Mouse (Mus musculus) neural tube, embryonic 15.5 days (tissue): ENCODE measurements around the gene Kif19a. TPM values are rescaled to one million over a fixed set of nuclear protein-coding genes. Genes with fewer than 3 reads are reported as not detected.

Experiments used
- ATAC-seq: fragments of 200-750 bp; cut with Nextera tagmentation; 2 replicates; pipeline ENCODE4 v1.8.0; 2017; ENCODE audit warnings: mild to moderate bottlenecking, moderate TSS enrichment, moderate library complexity; ENCODE audit not compliant: low FRiP score
- H3K27ac ChIP-seq: fragments of 300-500 bp; sonication (generic); replicated peaks from 2 replicates; pipeline ENCODE4 v1.5.1; 2015; ENCODE audit warnings: mild to moderate bottlenecking, inconsistent platforms
- H3K27me3 ChIP-seq: fragments of 300-500 bp; sonication (generic); replicated peaks from 2 replicates; pipeline ENCODE4 v1.6.1; 2015; ENCODE audit warnings: inconsistent platforms
- H3K36me3 ChIP-seq: fragments of 300-500 bp; sonication (generic); 2 replicates; pipeline ENCODE4 v1.6.1; 2015; ENCODE audit warnings: inconsistent platforms
- H3K4me1 ChIP-seq: fragments of 300-500 bp; sonication (generic); 2 replicates; pipeline ENCODE4 v1.6.1; 2015; ENCODE audit warnings: inconsistent platforms
- H3K4me2 ChIP-seq: fragments of 300-500 bp; sonication (generic); 2 replicates; pipeline ENCODE4 v1.6.1; 2015; ENCODE audit warnings: inconsistent platforms, mild to moderate bottlenecking, moderate library complexity
- H3K4me3 ChIP-seq: fragments of 300-500 bp; sonication (generic); replicated peaks from 2 replicates; pipeline ENCODE4 v1.5.1; 2015; ENCODE audit warnings: mild to moderate bottlenecking, inconsistent platforms
- H3K9ac ChIP-seq: fragments of 300-500 bp; sonication (generic); replicated peaks from 2 replicates; pipeline ENCODE4 v1.6.1; 2015; ENCODE audit warnings: mild to moderate bottlenecking, inconsistent platforms
- H3K9me3 ChIP-seq: fragments of 300-500 bp; sonication (generic); replicated peaks from 2 replicates; pipeline ENCODE4 v1.6.1; 2016; ENCODE audit warnings: inconsistent platforms
- WGBS: fragments of 180-500 bp; shearing (Covaris S2); methylation state at CpG from one replicate; pipeline ENCODE4 v1.1.7; 2015; ENCODE audit warnings: mixed read lengths; 5-methylcytosine and 5-hydroxymethylcytosine counted together
- polyA plus RNA-seq: library from polyadenylated mRNA; unstranded; fragments of >200 nt; fragmentation: Nextera tagmentation; extraction: Ambion mirVana; gene quantifications from 2 replicates; pipeline ENCODE4 v1.2.1, GENCODE M21; 2015

Kif19a gene
- polyA plus RNA-seq = 0.47 and 1.0 TPM in 2 replicates

DNA sequence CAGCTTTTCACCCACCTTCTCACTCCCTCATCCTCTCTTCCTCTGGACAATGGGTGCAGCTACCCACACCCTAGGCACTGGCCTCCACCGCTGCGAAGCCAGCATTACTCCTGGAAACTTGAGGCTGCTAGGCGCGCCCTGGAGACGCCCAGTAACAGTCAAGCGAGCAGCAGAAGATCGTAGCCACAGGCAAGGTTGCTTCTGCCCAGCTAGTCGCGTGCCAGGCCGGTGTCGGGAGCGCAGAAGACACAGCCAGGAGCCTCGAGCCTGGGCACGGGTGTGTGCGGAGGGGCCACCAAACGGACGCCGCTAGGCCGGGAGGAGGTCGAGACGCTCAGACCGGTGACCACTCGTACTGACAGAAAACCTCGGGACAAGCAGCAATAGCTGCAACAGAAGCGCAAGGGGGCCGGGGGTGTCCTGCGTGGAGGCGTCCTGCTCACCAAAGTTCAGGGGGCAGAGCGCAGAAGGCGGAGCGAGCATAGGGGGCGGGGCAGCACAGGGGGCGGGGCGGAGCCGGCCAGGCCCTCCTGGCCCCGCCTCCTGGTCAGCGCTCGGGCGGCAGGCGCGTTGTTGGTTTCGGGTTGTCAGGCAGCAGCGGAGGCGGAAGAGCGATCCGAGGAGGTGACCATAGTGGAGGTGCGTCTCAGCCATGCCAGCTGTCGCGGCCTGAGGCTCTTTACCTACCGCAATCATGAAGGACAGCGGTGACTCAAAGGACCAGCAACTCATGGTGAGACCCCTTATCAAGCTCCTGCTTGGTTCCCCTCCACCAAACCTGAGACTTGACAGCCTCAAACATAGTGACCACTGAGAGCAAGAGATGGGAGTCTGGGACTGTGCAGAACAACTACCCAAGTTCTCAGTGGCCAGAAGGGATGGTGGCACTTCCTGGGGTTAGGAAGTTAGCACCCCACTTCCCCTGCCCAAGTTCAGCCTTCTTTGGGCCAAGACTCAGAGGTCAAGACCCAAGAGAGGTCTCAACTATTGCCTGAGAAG, at the start of gene Kif19a:
Gene Kif19a (plus strand): TSS at position 569 of the 999 bp plus-strand sequence.
- H3K4me1 ChIP-seq = peaks cover 11% of the 10 kb centered on the region
- no peak within 1 kb of the TSS for H3K27ac ChIP-seq
- peak within 1 kb of the TSS; percentile 46 for H3K9ac ChIP-seq
- H3K36me3 ChIP-seq = no peaks in the 10 kb centered on the region
- H3K4me2 ChIP-seq = peak within 1 kb of the TSS; percentile 92
- peaks cover 21% of the 10 kb centered on the region for H3K27me3 ChIP-seq
- H3K9me3 ChIP-seq = no peaks in the 10 kb centered on the region
- WGBS = 2% methylated on average over 42 of the region's 51 CpGs
- peak within 1 kb of the TSS; percentile 48 for H3K4me3 ChIP-seq
- peak; percentile 24; the same call in 1 of the 2 replicates for ATAC-seq

DNA sequence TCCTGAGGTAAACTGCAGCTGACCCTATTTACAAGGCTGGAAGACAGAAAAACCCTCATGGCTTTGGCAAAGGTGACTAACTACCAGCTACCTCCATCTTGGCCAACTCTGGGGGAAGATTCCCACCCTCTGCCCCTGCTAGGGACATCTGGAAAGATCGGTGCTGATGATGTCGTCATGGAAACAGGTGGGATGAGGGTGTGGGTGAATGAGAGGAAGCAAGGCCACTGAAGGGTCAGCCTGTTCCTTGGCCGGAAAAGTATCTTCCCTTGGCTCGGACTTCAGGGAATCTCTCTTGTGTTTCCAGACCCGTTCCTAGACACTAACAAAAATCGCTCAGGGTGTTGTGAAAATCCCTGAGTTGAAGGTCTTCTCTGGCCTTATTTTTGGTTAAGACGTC, 49.7 kb upstream of the Kif19a start:
- Histone ChIP-seq H3K36me3 (0 out of 2 replicates have a peak, but pooled peaks cover 3% of the 10 kb centered on the region), H3K4me3 (no peak overlapping the region), H3K27ac (no peak overlapping the region; the same call in 1 of the 2 replicates), H3K27me3 (no peaks in the 10 kb centered on the region), H3K9me3 (no peaks in the 10 kb centered on the region), H3K9ac (no peak overlapping the region), H3K4me2 (no peak overlapping the region), H3K4me1 (peaks cover 9% of the 10 kb centered on the region; the same call in 1 of the 2 replicates)
- WGBS = 63% methylated on average over 7 of the region's 7 CpGs
- no peak for ATAC-seq

DNA sequence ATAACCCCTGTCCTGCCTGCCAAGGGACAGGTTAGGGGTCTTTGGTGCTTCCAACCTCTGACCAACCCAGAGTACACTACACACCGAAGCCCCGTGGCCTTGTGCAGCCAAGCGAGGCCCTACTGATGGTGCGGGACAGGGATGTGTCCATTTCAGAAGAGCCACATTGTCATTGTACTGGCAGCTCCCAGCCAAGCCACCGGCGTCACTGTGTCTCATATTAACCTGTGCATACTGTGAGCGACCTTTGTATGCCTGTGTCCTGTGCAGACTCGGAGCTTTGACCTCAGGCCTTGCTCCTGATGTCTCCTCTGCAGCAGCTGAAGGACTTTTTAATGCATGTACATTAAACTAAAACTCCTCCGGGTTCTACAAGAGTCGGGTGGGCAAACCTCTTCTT, 44.7 kb upstream of the Kif19a start:
- Histone ChIP-seq H3K9me3 (no peaks in the 10 kb centered on the region), H3K4me2 (no peak overlapping the region), H3K27me3 (no peaks in the 10 kb centered on the region), H3K27ac (no peak overlapping the region), H3K4me3 (no peak overlapping the region), H3K9ac (no peak overlapping the region), H3K4me1 (0 out of 2 replicates have a peak, but pooled peaks cover 2% of the 10 kb centered on the region), H3K36me3 (0 out of 2 replicates have a peak, but pooled peaks cover 3% of the 10 kb centered on the region)
- WGBS = 94% methylated on average over 10 of the region's 10 CpGs
- no peak for ATAC-seq

DNA sequence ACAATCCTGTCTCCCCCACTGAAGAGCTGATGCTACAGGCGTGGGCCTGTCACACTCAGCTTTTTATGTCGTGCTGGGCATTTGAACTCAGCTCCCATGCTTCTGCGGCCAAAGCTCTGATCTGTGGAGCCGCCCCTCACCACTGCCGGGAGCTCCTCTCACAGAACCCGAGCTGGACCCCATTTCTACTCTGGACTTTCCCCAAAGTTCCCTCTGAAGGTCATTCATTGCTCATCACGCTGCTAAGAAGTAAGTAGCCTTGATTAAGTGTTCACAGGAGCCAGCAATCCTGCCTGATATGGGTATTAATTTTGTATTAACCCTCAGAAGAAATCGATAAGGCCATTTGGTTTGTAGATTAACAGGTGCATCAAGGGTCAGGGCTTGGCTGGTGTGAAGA, 42.8 kb upstream of the Kif19a start:
- peaks cover 11% of the 10 kb centered on the region for H3K4me1 ChIP-seq
- H3K4me3 ChIP-seq = no peak overlapping the region
- ATAC-seq = no peak
- no peak overlapping the region for H3K9ac ChIP-seq
- H3K9me3 ChIP-seq = no peaks in the 10 kb centered on the region
- no peaks in the 10 kb centered on the region for H3K27me3 ChIP-seq
- 0 out of 2 replicates have a peak, but pooled peaks cover 3% of the 10 kb centered on the region for H3K36me3 ChIP-seq
- no peak overlapping the region for H3K27ac ChIP-seq
- WGBS = 84% methylated on average over 8 of the region's 8 CpGs
- no peak overlapping the region for H3K4me2 ChIP-seq

DNA sequence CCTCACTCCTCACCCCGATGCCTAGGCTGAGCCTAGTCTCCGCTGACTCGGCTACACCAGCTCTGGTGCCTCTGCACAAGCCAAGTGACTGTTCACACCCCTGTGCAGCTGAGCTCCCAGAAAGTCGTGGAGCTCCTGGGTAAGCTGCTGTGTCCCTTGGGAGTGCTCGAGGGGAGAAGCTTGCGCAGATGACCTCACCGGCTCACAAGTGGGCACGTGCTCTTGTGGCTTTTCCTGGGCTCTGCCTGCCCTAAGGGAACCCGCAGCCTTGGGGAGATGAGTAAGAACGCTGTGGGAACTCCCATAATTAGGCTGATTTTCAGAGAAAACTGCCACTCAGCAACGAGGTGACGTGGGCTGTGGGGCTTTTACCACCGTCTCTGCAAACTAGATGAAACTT, 42.2 kb upstream of the Kif19a start:
- ATAC-seq = no peak
- Histone ChIP-seq H3K36me3 (0 out of 2 replicates have a peak, but pooled peaks cover 3% of the 10 kb centered on the region), H3K27ac (no peak overlapping the region), H3K4me1 (peaks cover 17% of the 10 kb centered on the region), H3K9ac (no peak overlapping the region), H3K4me2 (no peak overlapping the region), H3K27me3 (no peaks in the 10 kb centered on the region), H3K9me3 (no peaks in the 10 kb centered on the region), H3K4me3 (no peak overlapping the region)
- 79% methylated on average over 13 of the region's 13 CpGs for WGBS

DNA sequence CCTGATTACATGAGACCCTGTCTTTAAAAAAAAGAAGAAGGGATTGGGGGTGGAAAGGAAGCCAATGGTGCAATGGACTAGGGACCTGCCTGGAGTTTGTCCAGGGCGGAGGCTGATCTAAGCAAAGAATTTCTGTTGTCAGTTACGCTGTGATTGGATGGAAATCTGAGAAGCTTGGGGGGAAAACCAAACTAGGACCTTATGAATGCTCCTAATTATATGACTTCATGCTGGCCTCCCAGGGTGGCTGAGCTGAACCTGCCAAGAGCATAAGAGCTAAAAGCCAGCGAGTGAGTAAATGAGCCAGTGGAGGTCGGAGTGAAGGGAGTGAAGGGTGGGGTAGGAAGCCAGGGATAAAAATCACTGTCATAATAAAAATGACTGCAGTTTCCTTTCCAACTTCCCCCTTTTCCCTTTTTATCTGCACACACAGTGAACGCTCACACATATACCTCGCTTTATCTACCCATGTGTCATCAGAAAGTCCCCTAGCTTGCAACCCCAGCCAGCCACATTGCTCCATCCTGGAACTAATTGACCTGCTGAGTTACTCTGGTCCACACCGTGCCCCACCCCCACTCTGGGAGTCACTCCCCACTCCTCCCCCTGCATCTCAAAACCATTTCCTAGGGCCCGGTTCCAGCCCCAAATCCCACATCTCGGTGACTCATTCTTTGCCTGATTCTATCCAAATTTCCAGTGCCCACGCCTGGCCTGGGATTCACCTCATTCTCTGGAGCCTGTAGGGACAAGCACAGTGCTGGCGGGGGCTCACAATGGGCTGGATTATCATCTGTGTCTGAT, 40.2 kb upstream of the Kif19a start:
- WGBS = 66% methylated on average over 11 of the region's 11 CpGs
- H3K36me3 ChIP-seq = no peaks in the 10 kb centered on the region
- H3K4me1 ChIP-seq = peaks cover 28% of the 10 kb centered on the region
- no peak overlapping the region for H3K4me3 ChIP-seq
- H3K9ac ChIP-seq = no peak overlapping the region
- H3K27ac ChIP-seq = no peak overlapping the region
- no peak for ATAC-seq
- no peak overlapping the region for H3K4me2 ChIP-seq
- H3K9me3 ChIP-seq = no peaks in the 10 kb centered on the region
- 0 out of 2 replicates have a peak, but pooled peaks cover 3% of the 10 kb centered on the region for H3K27me3 ChIP-seq

DNA sequence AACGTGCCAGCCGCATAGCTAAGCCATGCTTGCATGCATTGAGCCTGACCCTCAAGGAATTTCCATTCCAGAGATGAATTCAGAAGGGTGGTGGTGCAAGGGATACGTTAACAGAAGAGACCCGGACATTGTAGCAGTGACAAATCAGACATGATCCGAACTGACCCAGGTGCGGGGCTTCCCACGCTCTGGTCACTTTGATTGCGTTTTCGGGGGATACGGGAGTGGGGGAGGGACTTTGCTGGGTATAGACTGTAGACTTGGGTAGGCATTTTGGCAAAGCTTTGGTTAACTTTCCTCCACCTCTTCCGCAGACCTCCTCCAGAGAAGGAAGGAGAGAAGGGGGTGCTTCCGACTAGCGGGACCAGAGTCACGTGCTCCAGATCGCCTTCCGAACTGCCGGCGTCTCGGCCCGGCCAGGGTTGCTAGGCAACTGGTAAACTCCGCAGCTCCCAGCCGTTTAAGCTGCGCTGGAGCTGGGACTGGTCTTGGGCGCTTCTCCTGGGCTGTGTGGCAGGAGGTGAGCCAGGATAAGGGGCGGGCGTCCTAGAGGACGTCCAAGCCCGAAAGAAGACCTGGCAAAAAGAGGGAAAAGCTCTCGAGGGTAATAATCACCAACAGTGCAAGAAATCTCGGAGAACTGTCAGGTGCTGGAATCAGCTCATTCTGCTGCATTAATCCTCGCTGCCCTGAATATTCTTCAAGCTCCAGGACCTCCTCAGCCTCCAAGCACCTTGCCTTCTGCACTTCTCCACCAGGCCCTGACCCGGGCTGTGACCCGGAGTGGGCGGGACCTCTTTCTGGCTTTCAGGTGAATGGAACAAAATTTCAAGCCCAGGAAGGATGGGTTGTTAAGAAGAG, 38.0 kb upstream of the Kif19a start, which contains the start of gene Dnaic2:
Gene Dnaic2 (plus strand): TSS at position 444 of the 861 bp plus-strand sequence.
- H3K4me3 ChIP-seq = peak within 1 kb of the TSS; percentile 39
- 0 out of 2 replicates have a peak, but pooled peaks cover 3% of the 10 kb centered on the region for H3K27me3 ChIP-seq
- peak within 1 kb of the TSS; percentile 20; the same call in 1 of the 2 replicates for H3K27ac ChIP-seq
- no peaks in the 10 kb centered on the region for H3K9me3 ChIP-seq
- peak within 1 kb of the TSS; percentile 32 for H3K9ac ChIP-seq
- H3K4me1 ChIP-seq = peaks cover 28% of the 10 kb centered on the region
- no peaks in the 10 kb centered on the region for H3K36me3 ChIP-seq
- 8% methylated on average over 34 of the region's 34 CpGs for WGBS
- peak within 1 kb of the TSS; percentile 79 for H3K4me2 ChIP-seq
- peak; percentile 87 for ATAC-seq

DNA sequence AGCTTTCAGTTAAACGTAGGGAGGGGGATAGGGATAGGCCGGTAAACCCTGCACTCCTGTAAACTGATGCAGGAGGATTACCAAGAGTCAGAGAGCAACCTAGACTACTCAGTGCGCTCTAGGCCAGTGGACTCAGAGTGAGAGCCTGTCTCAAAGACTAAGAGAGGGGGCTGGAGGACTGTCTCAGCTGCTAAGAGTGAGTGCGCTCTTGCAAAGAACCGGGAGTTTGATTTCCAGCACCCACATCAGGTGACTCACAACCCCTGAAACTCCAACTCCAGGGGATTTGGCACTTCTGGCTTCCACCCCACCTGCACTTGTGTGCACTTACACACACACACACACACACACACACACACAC, 37.4 kb upstream of the Kif19a start:
- H3K4me2 ChIP-seq = peak overlapping the region; percentile 79
- H3K4me3 ChIP-seq = peak overlapping the region; percentile 39
- peaks cover 28% of the 10 kb centered on the region for H3K4me1 ChIP-seq
- WGBS = 31% methylated on average over 5 of the region's 5 CpGs
- ATAC-seq = no peak; the same call in 1 of the 2 replicates
- H3K9me3 ChIP-seq = no peaks in the 10 kb centered on the region
- peak overlapping the region; percentile 32 for H3K9ac ChIP-seq
- no peak overlapping the region; the same call in 1 of the 2 replicates for H3K27ac ChIP-seq
- no peaks in the 10 kb centered on the region for H3K36me3 ChIP-seq
- H3K27me3 ChIP-seq = 0 out of 2 replicates have a peak, but pooled peaks cover 3% of the 10 kb centered on the region

DNA sequence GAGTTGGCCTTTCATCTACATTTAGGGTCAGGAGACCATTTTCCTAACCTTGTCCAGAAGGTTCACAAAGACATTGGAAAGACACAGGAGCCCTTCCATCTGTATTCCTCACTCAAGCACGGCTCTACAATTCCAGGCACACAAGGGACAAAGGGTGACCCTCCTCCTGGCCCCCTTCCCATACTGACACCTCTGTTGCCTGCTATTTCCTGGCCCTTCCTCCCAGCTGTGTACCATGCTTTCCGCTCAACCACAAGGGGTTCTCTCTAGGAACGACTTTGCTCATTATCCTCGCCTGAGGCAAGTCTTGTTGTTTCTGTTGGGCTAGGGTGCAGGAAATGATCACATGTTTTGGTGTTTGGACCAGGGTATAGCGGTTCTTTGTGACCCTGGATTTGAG, 36.9 kb upstream of the Kif19a start:
- no peaks in the 10 kb centered on the region for H3K36me3 ChIP-seq
- peaks cover 28% of the 10 kb centered on the region for H3K4me1 ChIP-seq
- H3K27me3 ChIP-seq = 0 out of 2 replicates have a peak, but pooled peaks cover 3% of the 10 kb centered on the region
- no peak for ATAC-seq
- H3K27ac ChIP-seq = no peak overlapping the region
- H3K9me3 ChIP-seq = no peaks in the 10 kb centered on the region
- H3K9ac ChIP-seq = no peak overlapping the region
- H3K4me3 ChIP-seq = no peak overlapping the region
- no peak overlapping the region for H3K4me2 ChIP-seq
- WGBS = 39% methylated on average over 5 of the region's 5 CpGs

DNA sequence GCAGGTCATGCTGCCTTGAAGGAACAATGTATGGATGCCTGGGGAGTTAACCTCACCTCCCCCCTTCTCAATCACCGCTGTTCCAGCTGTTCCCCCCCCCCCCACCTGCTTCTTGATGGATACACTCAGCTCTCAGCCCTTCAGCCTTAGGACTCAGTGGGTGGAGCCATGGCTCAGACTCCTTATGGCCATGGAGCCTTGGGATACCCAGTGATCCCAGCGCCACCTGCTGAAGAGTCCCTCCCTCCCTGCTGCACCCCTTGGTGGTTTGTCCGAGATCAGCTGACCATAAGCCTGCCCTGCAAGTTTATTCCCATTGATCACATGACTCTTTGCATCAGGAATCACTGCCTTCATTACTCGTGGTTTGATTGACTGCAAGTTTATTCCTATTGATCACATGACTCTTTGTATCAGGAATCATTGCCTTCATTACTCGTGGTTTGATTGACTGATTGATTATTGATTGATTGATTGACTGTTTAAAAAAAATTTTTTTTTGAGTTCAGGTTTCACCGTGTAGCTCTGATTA, 35.3 kb upstream of the Kif19a start:
- Histone ChIP-seq H3K4me2 (no peak overlapping the region), H3K36me3 (no peaks in the 10 kb centered on the region), H3K9ac (no peak overlapping the region), H3K4me1 (peaks cover 26% of the 10 kb centered on the region), H3K27me3 (0 out of 2 replicates have a peak, but pooled peaks cover 3% of the 10 kb centered on the region), H3K4me3 (no peak overlapping the region), H3K9me3 (no peaks in the 10 kb centered on the region), H3K27ac (no peak overlapping the region)
- 72% methylated on average over 5 of the region's 6 CpGs for WGBS
- no peak for ATAC-seq
